Mouse (Mus musculus) granulocyte monocyte progenitor cell, adult 5-6 weeks (primary cell): ENCODE results near the gene C1ql4. TPM values are rescaled to one million over a fixed set of nuclear protein-coding genes. Genes with fewer than 3 reads are reported as not detected.

Experiments used
- ATAC-seq: replicated peaks from 2 replicates; pipeline ENCODE4 v1.8.0; 2016; ENCODE audit warnings: mild to moderate bottlenecking, moderate TSS enrichment, inconsistent platforms; ENCODE audit not compliant: poor library complexity, severe bottlenecking
- total RNA-seq, 2 experiments: library from RNA; stranded (forward) in 1 of 2; stranded (reverse) in 1 of 2; fragments of 200-712, 200-1000 nt in 1 of 2; fragments of >200 nt in 1 of 2; fragmentation: Nextera tagmentation in 1 of 2; gene quantifications; 2 replicates each; pipeline ENCODE4 v1.2.3; 2014 to 2017

The C1ql4 gene
- total RNA-seq, 2 experiments from 2014 or later: not detected

GRCm38 (mm10) chr15:99038025-99038424 lies 49.6 kb downstream of the C1ql4 start:
- ATAC-seq: no peak

GRCm38 (mm10) chr15:99036249-99036905 lies 51.2 kb downstream of the C1ql4 start:
- no peak for ATAC-seq

GRCm38 (mm10) chr15:99035431-99035830 lies 52.2 kb downstream of the C1ql4 start:
- ATAC-seq: no peak

Other genes with a start within 250 kb of the C1ql4 start
- gene Kmt2d, start 216.6 kb downstream of the C1ql4 start, total RNA-seq (2014; fragmentation: Nextera tagmentation): 59.0 and 81.0 TPM in 2 replicates
- gene Kmt2d, start 216.6 kb downstream of the C1ql4 start, total RNA-seq (2017): 15.8 and 24.9 TPM in 2 replicates
- gene Rhebl1, start 193.3 kb downstream of the C1ql4 start, total RNA-seq (2014; fragmentation: Nextera tagmentation): 14.3 and 25.5 TPM in 2 replicates
- 4.3 and 7.3 TPM in 2 replicates for gene Rhebl1, start 193.3 kb downstream of the C1ql4 start, total RNA-seq (2017)
- gene Dhh, start 189.3 kb downstream of the C1ql4 start, total RNA-seq (2014; fragmentation: Nextera tagmentation): not detected in 2 replicates
- not detected in 2 replicates for gene Dhh, start 189.3 kb downstream of the C1ql4 start, total RNA-seq (2017)
- gene Lmbr1l, start 169.6 kb downstream of the C1ql4 start, total RNA-seq (2014; fragmentation: Nextera tagmentation): 3.5 and 8.5 TPM in 2 replicates
- 7.7 and 11.9 TPM in 2 replicates for gene Lmbr1l, start 169.6 kb downstream of the C1ql4 start, total RNA-seq (2017)
- 2,030 and 2,397 TPM in 2 replicates for gene Tuba1b, start 153.3 kb downstream of the C1ql4 start, total RNA-seq (2014; fragmentation: Nextera tagmentation)
- 964 and 1,039 TPM in 2 replicates for gene Tuba1b, start 153.3 kb downstream of the C1ql4 start, total RNA-seq (2017)
- gene Gm49450, start 134.3 kb downstream of the C1ql4 start, total RNA-seq (2014; fragmentation: Nextera tagmentation): not detected in 2 replicates
- not detected in 2 replicates for gene Gm49450, start 134.3 kb downstream of the C1ql4 start, total RNA-seq (2017)
- gene Tuba1a, start 134.1 kb downstream of the C1ql4 start, total RNA-seq (2014; fragmentation: Nextera tagmentation): 21.3 and 34.8 TPM in 2 replicates
- 19.6 and 24.6 TPM in 2 replicates for gene Tuba1a, start 134.1 kb downstream of the C1ql4 start, total RNA-seq (2017)
- 117 and 131 TPM in 2 replicates for gene Tuba1c, start 57.9 kb downstream of the C1ql4 start, total RNA-seq (2014; fragmentation: Nextera tagmentation)
- gene Tuba1c, start 57.9 kb downstream of the C1ql4 start, total RNA-seq (2017): 109 and 120 TPM in 2 replicates
- gene Prph, start 32.6 kb downstream of the C1ql4 start, total RNA-seq (2014; fragmentation: Nextera tagmentation): not detected in 2 replicates
- gene Prph, start 32.6 kb downstream of the C1ql4 start, total RNA-seq (2017): not detected in 2 replicates
- gene Troap, start 13.2 kb downstream of the C1ql4 start, total RNA-seq (2014; fragmentation: Nextera tagmentation): 11.0 and 44.6 TPM in 2 replicates
- gene Troap, start 13.2 kb downstream of the C1ql4 start, total RNA-seq (2017): 21.5 and 24.9 TPM in 2 replicates
- gene Dnajc22, start 5.4 kb upstream of the C1ql4 start, total RNA-seq (2014; fragmentation: Nextera tagmentation): not detected in 2 replicates
- gene Dnajc22, start 5.4 kb upstream of the C1ql4 start, total RNA-seq (2017): not detected in 2 replicates
- gene Spats2, start 38.1 kb upstream of the C1ql4 start, total RNA-seq (2014; fragmentation: Nextera tagmentation): 0.85 TPM in 1 of 2 replicates, not detected in the other
- gene Spats2, start 38.1 kb upstream of the C1ql4 start, total RNA-seq (2017): 0.46 and 1.0 TPM in 2 replicates
- gene Kcnh3, start 137.0 kb upstream of the C1ql4 start, total RNA-seq (2014; fragmentation: Nextera tagmentation): not detected in 2 replicates
- gene Kcnh3, start 137.0 kb upstream of the C1ql4 start, total RNA-seq (2017): not detected in 2 replicates
- 30.9 and 51.4 TPM in 2 replicates for gene Mcrs1, start 164.1 kb upstream of the C1ql4 start, total RNA-seq (2014; fragmentation: Nextera tagmentation)
- 44.0 and 48.0 TPM in 2 replicates for gene Mcrs1, start 164.1 kb upstream of the C1ql4 start, total RNA-seq (2017)
- gene Prpf40b, start 207.3 kb upstream of the C1ql4 start, total RNA-seq (2014; fragmentation: Nextera tagmentation): 13.5 and 17.6 TPM in 2 replicates
- 7.2 and 10.7 TPM in 2 replicates for gene Prpf40b, start 207.3 kb upstream of the C1ql4 start, total RNA-seq (2017)
- not detected in 2 replicates for gene Fam186b, start 208.1 kb upstream of the C1ql4 start, total RNA-seq (2014; fragmentation: Nextera tagmentation)
- gene Fam186b, start 208.1 kb upstream of the C1ql4 start, total RNA-seq (2017): not detected in 2 replicates